Mouse (Mus musculus) kidney, postnatal 25 days (tissue): ENCODE results near the gene Mt2.
A peak's percentile ranks its signal among the peaks of the same experiment; 100 is the strongest.
"Not testable (repeated sequence)": the region's sequence is repeated elsewhere in the genome, so short reads cannot be mapped to it uniquely, and the experiment has no call there.

Experiments used
- DNase-seq, 2 experiments: peaks; one replicate each; pipeline ENCODE4 v3.0.0; 2021; ENCODE audit warnings: mixed read lengths in 2 of 2

Gene Mt2

GRCm38 (mm10) chr8:94172075-94172808 is at the start of gene Mt2:
Gene Mt2, plus strand, starts transcription at chr8:94172664.
- DNase-seq, result peak; percentile 67 to 88

GRCm38 (mm10) chr8:94122711-94123468 is 49.6 kb upstream of the Mt2 start:
- no peak for DNase-seq

GRCm38 (mm10) chr8:94127711-94128110 is 44.8 kb upstream of the Mt2 start:
- DNase-seq, result no peak

GRCm38 (mm10) chr8:94129133-94129789 is 43.2 kb upstream of the Mt2 start:
- no peak for DNase-seq

- DNase-seq, result no peak
These were observed 42.3 kb upstream of the Mt2 start for GRCm38 (mm10) chr8:94130126-94130525.

- no peak for DNase-seq
These were observed 40.4 kb upstream of the Mt2 start for GRCm38 (mm10) chr8:94132096-94132495.

GRCm38 (mm10) chr8:94134601-94135000 is 37.9 kb upstream of the Mt2 start:
- not testable (repeated sequence) for DNase-seq

GRCm38 (mm10) chr8:94135556-94135955 is 36.9 kb upstream of the Mt2 start:
- DNase-seq, result no peak

GRCm38 (mm10) chr8:94136192-94136591 is 36.3 kb upstream of the Mt2 start:
- DNase-seq, result no peak

- DNase-seq, result no peak
These were observed 35.5 kb upstream of the Mt2 start, which contains the start of gene Mt4 for GRCm38 (mm10) chr8:94136933-94137332. Gene Mt4, plus strand, starts transcription at chr8:94137197.

GRCm38 (mm10) chr8:94140266-94140795 is 32.1 kb upstream of the Mt2 start:
- DNase-seq, result no peak

GRCm38 (mm10) chr8:94148236-94148635 is 24.2 kb upstream of the Mt2 start:
- DNase-seq, result no peak

- DNase-seq, result no peak
These were observed 21.5 kb upstream of the Mt2 start for GRCm38 (mm10) chr8:94150925-94151324.

GRCm38 (mm10) chr8:94152513-94153300 is 19.8 kb upstream of the Mt2 start, which contains the start of gene Mt3:
Gene Mt3, plus strand, starts transcription at chr8:94152607.
- DNase-seq, result peak; percentile 32 to 57

- DNase-seq, result no peak
These were observed 19.0 kb upstream of the Mt2 start for GRCm38 (mm10) chr8:94153451-94153850.

GRCm38 (mm10) chr8:94154537-94154936 is 17.9 kb upstream of the Mt2 start:
- no peak for DNase-seq

- DNase-seq, result peak; percentile 63 to 64
These were observed 16.4 kb upstream of the Mt2 start for GRCm38 (mm10) chr8:94156092-94156491.

GRCm38 (mm10) chr8:94165772-94166171 is 6.7 kb upstream of the Mt2 start:
- not testable (repeated sequence) for DNase-seq

GRCm38 (mm10) chr8:94167244-94167643 is 5.2 kb upstream of the Mt2 start:
- DNase-seq, result peak; percentile 85 to 94

GRCm38 (mm10) chr8:94169547-94169946 is 2.9 kb upstream of the Mt2 start:
- DNase-seq, result no peak

GRCm38 (mm10) chr8:94171321-94171755 is 1.1 kb upstream of the Mt2 start:
- DNase-seq, result peak; percentile 41 to 68
